Mouse (Mus musculus) kidney, embryonic 16.5 days (tissue): Measurements from ENCODE around the gene Fau. TPM values are rescaled to one million over a fixed set of nuclear protein-coding genes. Genes with fewer than 3 reads are reported as not detected.

Experiments used
- ATAC-seq: fragments of 200-750 bp; cut with Nextera tagmentation; 2 replicates; pipeline ENCODE4 v1.8.0; 2017; ENCODE audit warnings: moderate TSS enrichment; ENCODE audit not compliant: low FRiP score, low TSS enrichment
- H3K27ac ChIP-seq: fragments of 300-500 bp; sonication (generic); 2 replicates; pipeline ENCODE4 v1.5.1; 2014; ENCODE audit warnings: low read length
- H3K27me3 ChIP-seq: fragments of 300-500 bp; sonication (generic); 2 replicates; pipeline ENCODE4 v1.6.1; 2014; ENCODE audit warnings: low read length, control low read depth, mixed read lengths; ENCODE audit not compliant: insufficient read depth
- H3K36me3 ChIP-seq: fragments of 300-500 bp; sonication (generic); 2 replicates; pipeline ENCODE4 v1.6.1; 2014; ENCODE audit warnings: low read length, control low read depth, mixed read lengths; ENCODE audit not compliant: insufficient read depth
- H3K4me1 ChIP-seq: fragments of 300-500 bp; sonication (generic); 2 replicates; pipeline ENCODE4 v1.6.1; 2014; ENCODE audit warnings: low read length, control low read depth, mixed read lengths; ENCODE audit not compliant: insufficient read depth
- H3K4me2 ChIP-seq: fragments of 300-500 bp; sonication (generic); replicated peaks from 2 replicates; pipeline ENCODE4 v1.6.1; 2014; ENCODE audit warnings: low read depth, low read length
- H3K4me3 ChIP-seq: fragments of 300-500 bp; sonication (generic); 2 replicates; pipeline ENCODE4 v1.5.1; 2014; ENCODE audit warnings: mild to moderate bottlenecking, low read length
- H3K9ac ChIP-seq: fragments of 300-500 bp; sonication (generic); replicated peaks from 2 replicates; pipeline ENCODE4 v1.6.1; 2014; ENCODE audit warnings: low read length
- H3K9me3 ChIP-seq: fragments of 300-500 bp; sonication (generic); 2 replicates; pipeline ENCODE4 v1.6.1; 2016; ENCODE audit warnings: low read length, control low read depth
- WGBS: fragments of 180-500 bp; shearing (Covaris S2); extraction: QIAGEN DNeasy Blood & Tissue Kit; methylation state at CpG from one replicate; pipeline ENCODE4 v1.1.7; 2014; 5-methylcytosine and 5-hydroxymethylcytosine counted together
- microRNA-seq: library from miRNA; unstranded; fragments of <30 nt; microRNA quantifications from one replicate; pipeline ENCODE4, GENCODE M21; 2016
- polyA plus RNA-seq: library from polyadenylated mRNA; unstranded; fragments of >200 nt; fragmentation: Nextera tagmentation; extraction: Ambion mirVana; gene quantifications from 2 replicates; pipeline ENCODE4 v1.2.1, GENCODE M21; 2015

The Fau gene
- polyA plus RNA-seq, 1 experiment from 2014 or later: 690 TPM

GRCm38 (mm10) chr19:6088841-6089240, 31.2 kb downstream of the Fau start:
- no peak overlapping the region for H3K4me3 ChIP-seq
- H3K4me2 ChIP-seq: no peak overlapping the region
- 89% methylated on average over 13 of the region's 13 CpGs for WGBS
- H3K36me3 ChIP-seq: peaks cover 30% of the 10 kb centered on the region
- H3K4me1 ChIP-seq: peaks cover 9% of the 10 kb centered on the region
- H3K9me3 ChIP-seq: no peaks in the 10 kb centered on the region
- H3K9ac ChIP-seq: no peak overlapping the region
- H3K27ac ChIP-seq: no peak overlapping the region
- H3K27me3 ChIP-seq: no peaks in the 10 kb centered on the region
- ATAC-seq: no peak

- Histone ChIP-seq H3K4me3 (no peak within 1 kb of the TSS), H3K27ac (no peak within 1 kb of the TSS), H3K4me2 (no peak within 1 kb of the TSS), H3K9me3 (no peaks in the 10 kb centered on the region), H3K27me3 (no peaks in the 10 kb centered on the region), H3K9ac (no peak within 1 kb of the TSS), H3K4me1 (no peaks in the 10 kb centered on the region), H3K36me3 (peaks cover 31% of the 10 kb centered on the region)
- WGBS: 88% methylated on average over 7 of the region's 7 CpGs
- ATAC-seq: no peak
Measured at GRCm38 (mm10) chr19:6094119-6094518, 36.5 kb downstream of the Fau start, which contains the start of gene AC131692.1. Gene AC131692.1 (plus strand): TSS chr19:6094419.

GRCm38 (mm10) chr19:6097847-6098246, 40.2 kb downstream of the Fau start:
- H3K36me3 ChIP-seq: peaks cover 8% of the 10 kb centered on the region
- no peaks in the 10 kb centered on the region for H3K27me3 ChIP-seq
- H3K9ac ChIP-seq: no peak overlapping the region
- no peak overlapping the region for H3K4me3 ChIP-seq
- H3K4me2 ChIP-seq: no peak overlapping the region
- no peak for ATAC-seq
- H3K9me3 ChIP-seq: no peaks in the 10 kb centered on the region
- WGBS: 86% methylated on average over 3 of the region's 3 CpGs
- H3K4me1 ChIP-seq: no peaks in the 10 kb centered on the region
- H3K27ac ChIP-seq: no peak overlapping the region

GRCm38 (mm10) chr19:6101186-6101585, 43.5 kb downstream of the Fau start:
- Histone ChIP-seq H3K4me2 (no peak overlapping the region), H3K9me3 (no peaks in the 10 kb centered on the region)
- WGBS: 57% methylated on average over 6 of the region's 6 CpGs

GRCm38 (mm10) chr19:6102169-6102853, 44.7 kb downstream of the Fau start:
- no peak overlapping the region for H3K4me2 ChIP-seq
- H3K36me3 ChIP-seq: no peaks in the 10 kb centered on the region
- no peak overlapping the region for H3K9ac ChIP-seq
- H3K27ac ChIP-seq: no peak overlapping the region
- H3K27me3 ChIP-seq: no peaks in the 10 kb centered on the region
- H3K4me3 ChIP-seq: no peak overlapping the region
- ATAC-seq: no peak
- WGBS: 82% methylated on average over 6 of the region's 6 CpGs
- no peaks in the 10 kb centered on the region for H3K4me1 ChIP-seq
- H3K9me3 ChIP-seq: no peaks in the 10 kb centered on the region

More at GRCm38 (mm10) chr19:6101186-6101585, 43.5 kb downstream of the Fau start:
- no peaks in the 10 kb centered on the region for H3K36me3 ChIP-seq
- no peak overlapping the region for H3K9ac ChIP-seq
- H3K27ac ChIP-seq: no peak overlapping the region
- no peak for ATAC-seq
- H3K4me1 ChIP-seq: no peaks in the 10 kb centered on the region
- no peaks in the 10 kb centered on the region for H3K27me3 ChIP-seq
- no peak overlapping the region for H3K4me3 ChIP-seq

GRCm38 (mm10) chr19:6104476-6104875, 46.8 kb downstream of the Fau start:
- Histone ChIP-seq H3K36me3 (no peaks in the 10 kb centered on the region), H3K9ac (no peak overlapping the region), H3K4me1 (no peaks in the 10 kb centered on the region), H3K27ac (no peak overlapping the region), H3K4me3 (no peak overlapping the region), H3K27me3 (no peaks in the 10 kb centered on the region), H3K4me2 (no peak overlapping the region), H3K9me3 (no peaks in the 10 kb centered on the region)
- 75% methylated on average over 4 of the region's 4 CpGs for WGBS
- ATAC-seq: no peak

- H3K9me3 ChIP-seq: no peaks in the 10 kb centered on the region
- no peak within 1 kb of the TSS for H3K27ac ChIP-seq
- WGBS: 87% methylated on average over 7 of the region's 7 CpGs
- ATAC-seq: no peak
- no peak within 1 kb of the TSS for H3K4me2 ChIP-seq
- H3K27me3 ChIP-seq: no peaks in the 10 kb centered on the region
- no peaks in the 10 kb centered on the region for H3K4me1 ChIP-seq
- H3K36me3 ChIP-seq: no peaks in the 10 kb centered on the region
- no peak within 1 kb of the TSS for H3K9ac ChIP-seq
- no peak within 1 kb of the TSS for H3K4me3 ChIP-seq
Measured at GRCm38 (mm10) chr19:6105586-6105985, 47.9 kb downstream of the Fau start, which contains the start of gene Naaladl1. Gene Naaladl1 (plus strand): TSS chr19:6105782.

Small RNA genes within 50 kb of the gene (microRNA-seq; reads per million reads assigned to microRNA genes)
- gene Mir6988: 1.3 reads per million

Other genes with a start within 250 kb of the Fau start
- gene Frmd8, start 182.6 kb upstream of the Fau start, polyA plus RNA-seq: 50.6 and 52.9 TPM in 2 replicates
- gene Slc25a45, start 180.0 kb upstream of the Fau start, polyA plus RNA-seq: 14.8 and 15.7 TPM in 2 replicates
- gene Tigd3, start 163.7 kb upstream of the Fau start, polyA plus RNA-seq: 3.7 and 4.4 TPM in 2 replicates
- gene Dpf2, start 144.8 kb upstream of the Fau start, polyA plus RNA-seq: 185 and 188 TPM in 2 replicates
- gene Cdc42ep2, start 133.0 kb upstream of the Fau start, polyA plus RNA-seq: 16.5 and 17.3 TPM in 2 replicates
- 77.7 and 82.1 TPM in 2 replicates for gene Pola2, start 93.6 kb upstream of the Fau start, polyA plus RNA-seq
- gene Slc22a20, start 71.7 kb upstream of the Fau start, polyA plus RNA-seq: not detected in 2 replicates
- gene Capn1, start 41.9 kb upstream of the Fau start, polyA plus RNA-seq: 11.1 and 11.9 TPM in 2 replicates
- 33.1 and 39.0 TPM in 2 replicates for gene Syvn1, start 11.3 kb upstream of the Fau start, polyA plus RNA-seq
- 83.2 and 87.2 TPM in 2 replicates for gene Mrpl49, start 59 bp upstream of the Fau start, polyA plus RNA-seq
- 35.4 and 37.7 TPM in 2 replicates for gene Znhit2, start 3.3 kb downstream of the Fau start, polyA plus RNA-seq
- gene Tm7sf2, start 10.5 kb downstream of the Fau start, polyA plus RNA-seq: 22.8 and 28.6 TPM in 2 replicates
- gene Vps51, start 19.4 kb downstream of the Fau start, polyA plus RNA-seq: 85.7 and 90.6 TPM in 2 replicates
- gene Tmem262, start 22.2 kb downstream of the Fau start, polyA plus RNA-seq: not detected in 2 replicates
- gene Gm28374, start 24.4 kb downstream of the Fau start, polyA plus RNA-seq: 1.0 and 2.5 TPM in 2 replicates
- gene Zfpl1, start 27.1 kb downstream of the Fau start, polyA plus RNA-seq: 77.1 and 78.9 TPM in 2 replicates
- 43.6 and 45.2 TPM in 2 replicates for gene Cdca5, start 27.1 kb downstream of the Fau start, polyA plus RNA-seq
- gene AC131692.1, start 36.6 kb downstream of the Fau start, polyA plus RNA-seq: 0.28 and 0.35 TPM in 2 replicates
- 0.40 and 0.47 TPM in 2 replicates for gene Naaladl1, start 47.9 kb downstream of the Fau start, polyA plus RNA-seq
- gene Sac3d1, start 60.8 kb downstream of the Fau start, polyA plus RNA-seq: 42.3 and 43.7 TPM in 2 replicates
- 33.3 and 36.2 TPM in 2 replicates for gene Snx15, start 70.5 kb downstream of the Fau start, polyA plus RNA-seq
- gene Batf2, start 83.1 kb downstream of the Fau start, polyA plus RNA-seq: 0.47 and 0.84 TPM in 2 replicates
- 111 and 113 TPM in 2 replicates for gene Arl2, start 83.7 kb downstream of the Fau start, polyA plus RNA-seq
- not detected in 2 replicates for gene Majin, start 126.5 kb downstream of the Fau start, polyA plus RNA-seq
- gene Gpha2, start 168.5 kb downstream of the Fau start, polyA plus RNA-seq: 0.73 and 1.4 TPM in 2 replicates
- gene Ppp2r5b, start 178.0 kb downstream of the Fau start, polyA plus RNA-seq: 27.5 and 31.0 TPM in 2 replicates
- 12.1 and 13.1 TPM in 2 replicates for gene Atg2a, start 183.8 kb downstream of the Fau start, polyA plus RNA-seq
- 84.2 and 89.5 TPM in 2 replicates for gene Ehd1, start 218.9 kb downstream of the Fau start, polyA plus RNA-seq
- gene Cdc42bpg, start 248.6 kb downstream of the Fau start, polyA plus RNA-seq: 0.80 and 1.5 TPM in 2 replicates